Mouse (Mus musculus) left cerebral cortex, adult 9 months (tissue): ENCODE measurements around the gene Asrgl1.
A peak's percentile ranks its signal among the peaks of the same experiment; 100 is the strongest.
"Not testable (repeated sequence)": the region's sequence is repeated elsewhere in the genome, so short reads cannot be mapped to it uniquely, and the experiment has no call there.

Source experiments
- DNase-seq, 2 experiments: peaks; one replicate each; pipeline ENCODE4 v3.0.0; 2022; ENCODE audit warnings: low spot score in 2 of 2

The Asrgl1 gene

DNA sequence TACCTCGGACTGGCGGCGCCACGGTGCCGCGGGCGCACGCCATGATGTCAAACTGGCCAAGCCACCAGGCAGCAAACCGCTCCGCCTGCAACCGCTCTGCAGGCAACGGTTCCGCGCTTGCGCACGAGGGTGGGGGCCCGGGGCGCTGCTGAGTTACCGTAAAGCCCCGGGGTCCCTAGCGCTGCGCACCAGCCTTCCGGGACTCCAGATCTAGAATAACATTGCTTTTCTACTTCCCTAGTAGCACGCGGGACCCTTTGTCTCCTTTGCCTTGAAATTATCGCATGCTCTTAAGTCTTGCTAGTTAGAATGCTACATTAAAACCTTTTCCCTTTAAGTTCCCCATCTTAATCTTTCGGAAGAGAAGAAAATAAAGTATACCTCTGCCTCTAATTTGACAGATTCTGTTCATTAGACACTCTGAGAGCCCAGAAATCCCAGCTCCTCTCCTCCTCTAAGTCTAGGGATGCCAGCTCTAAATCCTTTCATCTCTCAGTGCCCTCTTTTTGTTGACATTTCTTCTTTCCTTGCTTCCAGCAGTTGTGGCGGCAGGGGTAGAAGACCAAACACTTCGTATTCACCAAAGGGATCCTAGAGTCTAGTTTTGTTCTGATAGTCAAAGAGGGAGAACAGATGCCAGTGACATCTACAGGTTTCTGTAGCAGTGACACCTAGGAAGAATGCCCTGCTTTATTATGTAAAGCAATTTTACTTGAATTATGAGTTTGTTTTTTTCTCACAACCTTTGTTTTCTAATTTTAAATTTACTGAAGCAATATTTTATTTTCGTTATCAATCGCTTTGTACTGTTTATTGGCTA is at the start of gene Asrgl1:
Gene Asrgl1, minus strand, starts transcription at position 125 of the 820 bp plus-strand sequence.
- peak; percentile 64 to 87 for DNase-seq

DNA sequence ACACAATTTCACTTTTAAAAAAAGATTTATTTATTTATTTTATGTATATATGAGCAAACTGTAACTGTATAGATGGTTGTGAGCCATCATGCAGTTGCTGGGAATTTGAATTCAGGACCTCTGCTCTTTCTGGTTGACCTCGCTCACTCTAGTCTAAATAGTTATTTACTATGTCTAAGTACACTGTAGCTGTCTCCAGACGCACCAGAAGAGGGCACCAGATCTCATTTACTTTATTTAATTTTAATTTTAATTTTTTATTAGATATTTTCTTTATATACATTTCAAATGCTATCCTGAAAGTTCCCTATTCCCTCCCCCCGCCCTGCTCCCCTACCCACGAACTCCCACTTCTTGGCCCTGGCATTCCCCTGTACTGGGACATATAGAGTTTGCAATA is 10.8 kb upstream of the Asrgl1 start:
- no peak for DNase-seq

DNA sequence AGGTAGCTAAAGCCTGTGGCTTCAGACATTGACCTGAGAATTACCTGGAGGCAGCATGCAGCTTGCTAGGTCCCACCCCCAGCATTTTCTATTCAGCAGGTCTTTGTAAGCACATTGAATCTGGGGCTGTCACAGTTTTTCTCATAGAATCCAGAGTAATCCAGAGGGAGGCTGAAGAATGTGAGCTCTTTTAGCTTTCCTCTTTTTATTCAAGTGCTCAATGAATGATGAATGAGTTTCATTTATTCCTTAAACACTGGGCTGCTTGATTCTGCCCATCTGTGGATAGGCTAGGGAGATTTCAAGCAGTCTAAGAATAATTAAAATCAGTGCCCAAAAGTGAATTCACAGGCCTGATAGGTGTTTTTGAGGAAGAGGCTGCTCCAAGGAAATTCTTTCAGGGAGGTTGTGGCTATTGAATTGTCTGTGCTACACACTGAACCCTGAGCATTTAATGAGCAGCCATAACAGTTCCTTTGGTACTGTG is 8.2 kb upstream of the Asrgl1 start:
- peak in 1 of 2 experiments; percentile 16 for DNase-seq

DNA sequence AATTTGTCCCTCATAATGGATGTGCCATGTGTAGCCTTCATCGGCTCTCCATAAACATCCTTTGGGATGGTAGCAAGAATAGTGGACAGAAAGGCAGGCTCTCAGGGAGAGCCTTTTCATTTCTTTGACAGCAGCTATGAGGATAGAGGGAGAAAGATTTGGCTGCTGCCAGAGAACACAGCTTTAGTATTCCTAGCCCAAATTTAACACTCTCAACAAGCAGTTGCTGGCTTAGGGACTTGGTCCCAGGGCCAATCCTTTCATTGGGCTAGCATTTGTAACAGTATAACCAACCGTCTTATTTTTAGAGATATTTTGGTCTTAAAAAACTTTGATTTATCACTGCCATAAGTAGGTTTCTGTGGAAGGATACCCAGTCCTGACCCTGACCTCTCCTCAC is 7.8 kb upstream of the Asrgl1 start:
- DNase-seq: peak in 1 of 2 experiments; percentile 13

DNA sequence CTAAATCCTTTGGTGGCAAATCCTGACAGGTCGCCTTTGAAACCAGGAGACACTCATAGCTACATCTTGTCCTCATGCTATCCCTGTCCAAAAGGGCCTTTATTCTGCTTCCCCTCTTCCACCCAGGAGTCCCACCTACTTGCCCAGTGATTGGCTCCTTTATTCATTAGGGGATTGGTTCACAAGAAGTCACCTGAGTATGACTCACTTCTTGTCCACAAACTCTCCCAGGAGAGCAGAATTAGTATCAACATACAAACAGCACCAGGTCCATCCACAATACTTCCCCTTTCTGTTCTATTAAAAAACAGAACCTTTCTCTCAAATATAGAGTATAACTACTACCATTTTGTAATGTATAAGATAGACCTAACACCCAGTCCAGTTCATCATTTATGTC is 4.9 kb upstream of the Asrgl1 start:
- not testable (repeated sequence) for DNase-seq

DNA sequence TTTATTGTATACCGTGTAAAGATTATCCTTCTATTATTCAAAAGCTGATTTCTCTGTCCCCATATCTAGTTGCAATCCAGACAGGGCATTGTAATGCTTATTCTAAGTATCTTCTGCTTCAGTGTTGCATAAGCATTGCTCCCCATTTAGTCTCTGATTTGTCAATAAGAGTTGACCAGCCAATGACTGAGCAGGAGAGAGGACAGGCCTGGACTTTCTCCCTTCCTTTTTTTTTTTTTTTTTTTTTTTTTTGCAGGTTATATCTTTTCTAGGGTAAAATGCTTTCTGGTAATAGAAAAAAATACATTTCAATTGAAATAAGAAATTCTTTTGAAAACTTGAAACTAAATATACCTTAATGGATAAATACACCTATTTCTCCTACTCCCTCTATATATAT is 1.7 kb upstream of the Asrgl1 start:
- DNase-seq: no peak

DNA sequence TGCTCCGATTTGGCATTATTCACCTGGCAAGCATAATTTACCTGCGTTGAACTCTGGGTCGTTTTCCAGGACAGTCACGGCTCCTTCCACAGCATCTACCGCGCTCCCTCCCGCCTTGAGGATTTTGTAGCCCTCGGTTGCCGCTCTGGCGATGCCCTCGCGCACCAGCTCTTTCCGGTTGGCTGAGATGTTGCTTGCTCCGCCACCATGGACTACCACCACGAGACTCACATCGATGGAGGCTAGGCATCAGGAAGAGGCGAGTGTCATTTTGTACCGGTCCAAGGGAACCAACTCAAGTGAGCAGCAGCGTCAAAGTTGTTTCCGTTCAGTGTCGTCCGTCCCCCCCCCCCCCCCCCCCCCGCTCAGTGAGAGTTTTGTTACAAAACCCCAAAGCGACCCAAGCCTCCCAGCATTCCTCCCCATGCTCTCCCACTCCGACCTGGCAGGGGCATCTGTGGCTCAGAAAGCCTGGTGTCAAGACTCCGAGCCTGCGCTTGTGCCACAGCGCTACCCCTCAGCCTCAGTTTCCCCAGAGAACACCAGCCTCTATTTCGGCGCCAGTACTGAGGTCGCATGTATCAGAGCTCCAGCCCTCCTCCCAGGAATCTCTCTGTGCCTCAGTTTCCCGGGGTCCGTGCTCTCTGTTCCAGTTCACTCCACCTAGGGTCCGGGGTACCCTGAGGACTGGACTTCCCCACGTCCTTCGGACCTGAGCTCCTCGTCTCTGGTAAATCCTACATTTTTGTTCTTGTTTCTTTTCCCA is 507 bp downstream of the Asrgl1 start:
- DNase-seq: no peak

DNA sequence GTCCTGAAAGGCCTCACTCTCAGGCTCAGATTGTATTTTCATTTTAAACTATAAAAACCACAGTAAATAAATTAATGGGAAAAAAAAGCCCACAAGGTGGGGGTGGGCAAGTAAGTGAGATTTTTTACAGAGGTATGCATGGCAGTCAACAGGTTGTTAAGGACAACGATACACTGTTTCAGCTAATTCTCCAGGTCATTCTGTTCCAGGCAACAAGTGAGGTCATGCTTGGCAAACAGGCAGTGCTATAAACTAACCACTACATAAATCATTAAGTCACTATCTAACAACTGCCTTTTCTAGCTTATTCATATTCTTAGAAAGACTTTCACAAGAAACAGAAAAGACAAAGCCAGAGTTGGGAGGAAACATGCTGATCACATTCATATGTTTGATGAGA is 5.4 kb downstream of the Asrgl1 start:
- no peak for DNase-seq

DNA sequence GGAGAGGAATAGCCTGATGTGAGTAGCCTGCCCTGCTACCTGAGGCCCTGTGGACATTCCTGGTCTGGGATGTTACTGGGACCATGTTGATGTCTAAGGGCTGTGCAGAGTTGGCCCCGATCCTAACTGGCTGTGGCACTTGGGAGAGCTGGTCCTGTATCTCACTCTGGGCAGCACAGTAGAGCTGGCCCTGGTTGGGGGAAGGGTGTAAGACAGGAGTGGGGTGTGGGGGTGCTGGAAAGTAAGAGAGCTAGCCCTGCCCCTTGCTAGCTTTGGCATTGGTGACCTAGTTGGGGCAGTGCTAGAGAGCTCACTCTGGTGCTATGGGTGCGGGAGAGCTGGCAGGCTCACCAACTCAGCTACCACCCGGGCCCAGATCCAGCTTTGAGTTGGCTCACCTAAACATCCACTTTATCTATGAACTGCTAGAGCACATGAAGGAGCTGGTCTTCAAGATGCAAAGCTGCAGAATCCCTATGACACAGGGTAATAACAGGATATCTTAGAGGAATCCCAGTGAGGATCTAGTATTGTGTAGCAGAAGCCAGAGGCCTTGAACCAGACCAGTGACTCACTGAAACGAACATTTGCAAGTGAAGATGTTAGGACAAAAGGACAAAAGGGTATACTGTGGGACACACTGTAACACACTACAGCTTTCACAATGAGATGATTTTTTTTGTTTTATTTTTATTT is 6.8 kb downstream of the Asrgl1 start:
- no peak for DNase-seq

DNA sequence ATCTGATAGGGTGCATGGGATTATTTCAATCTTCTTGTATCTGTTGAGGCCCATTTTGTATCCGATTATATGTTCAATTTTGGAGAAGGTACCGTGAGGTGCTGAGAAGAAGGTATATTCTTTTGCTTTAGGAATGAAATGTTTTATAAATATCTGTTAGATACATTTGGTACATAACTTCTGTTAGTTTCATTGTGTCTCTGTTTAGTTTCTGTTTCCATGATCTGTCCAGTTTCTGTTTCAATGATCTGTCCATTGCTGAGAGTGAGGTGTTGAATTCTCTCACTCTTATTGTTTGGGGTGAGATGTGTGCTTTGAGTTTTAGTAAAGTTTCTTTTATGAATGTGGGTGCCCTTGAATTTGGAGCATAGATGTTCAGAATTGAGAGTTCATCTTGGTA is 11.4 kb downstream of the Asrgl1 start:
- DNase-seq: not testable (repeated sequence)

DNA sequence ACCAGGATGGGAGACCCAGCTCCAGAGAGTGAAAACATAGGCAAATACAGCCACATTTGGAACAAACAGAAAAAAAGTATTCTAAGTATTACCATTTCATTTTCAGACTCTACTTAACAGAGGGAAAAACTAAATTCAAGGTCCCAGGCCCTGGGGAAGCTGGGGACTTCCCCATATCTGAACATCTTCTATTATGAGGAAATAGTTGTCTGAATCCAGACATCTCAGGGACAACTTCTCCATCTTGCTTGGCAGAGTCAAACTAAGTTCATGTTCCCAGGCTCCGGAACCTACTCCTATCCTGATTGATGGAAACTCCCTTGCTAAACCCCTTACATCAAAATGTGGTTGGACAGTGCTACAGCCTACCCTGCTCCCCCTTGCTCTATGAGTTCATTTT is 13.0 kb downstream of the Asrgl1 start:
- no peak for DNase-seq

DNA sequence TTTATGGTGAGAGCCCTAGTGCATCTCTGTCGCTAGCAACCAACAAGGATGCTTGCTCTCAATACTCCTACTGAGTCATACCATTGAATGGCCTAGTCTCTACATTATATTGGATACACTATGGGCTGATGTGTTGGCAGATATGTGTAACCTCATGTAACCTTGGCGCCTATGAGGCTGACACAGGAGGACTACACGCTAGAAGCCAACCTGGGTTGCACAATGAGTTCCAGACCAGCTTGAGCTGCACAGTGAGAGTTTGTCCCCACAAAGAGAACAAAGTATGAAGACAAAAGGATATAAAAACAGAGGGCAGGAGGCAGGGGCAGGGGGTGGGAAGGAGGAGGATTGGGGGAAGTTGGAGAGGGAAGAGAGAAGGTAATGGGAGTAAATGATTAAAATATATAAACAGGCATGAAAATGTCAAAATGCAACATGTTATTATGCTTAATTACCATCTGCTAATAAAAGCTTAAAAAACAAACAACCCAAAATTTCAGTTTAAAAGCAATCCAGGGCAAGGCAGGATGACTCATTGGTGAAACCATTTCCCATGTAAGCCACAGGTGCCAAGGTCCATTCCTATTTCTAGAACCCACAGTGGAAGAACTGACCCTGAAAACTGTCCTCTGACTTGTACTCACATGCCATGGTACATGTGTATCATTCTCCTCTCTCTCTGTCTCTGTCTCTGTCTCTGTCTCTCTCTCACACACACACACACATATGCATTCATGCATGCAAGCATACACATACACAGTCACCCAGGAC is 15.6 kb downstream of the Asrgl1 start:
- DNase-seq: no peak

DNA sequence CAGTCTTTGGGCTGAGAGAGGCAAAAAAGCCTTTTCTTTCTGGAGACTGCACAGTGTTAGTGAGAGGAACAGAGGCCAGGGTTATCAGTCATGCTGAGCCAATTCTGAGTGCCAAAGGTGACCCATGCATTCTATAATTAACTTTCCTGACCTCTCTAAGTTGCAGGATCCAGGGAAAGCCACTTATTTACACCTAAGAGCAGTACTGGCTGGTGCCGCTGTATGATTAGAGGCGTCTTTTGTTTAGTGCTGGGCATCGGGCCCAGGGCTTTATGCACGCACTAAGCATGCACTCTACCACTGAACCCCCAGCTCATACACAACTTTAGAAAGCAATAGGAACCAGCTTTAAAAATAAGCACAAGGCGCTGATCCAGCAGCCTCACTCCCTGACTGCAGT is 18.2 kb downstream of the Asrgl1 start:
- no peak for DNase-seq

DNA sequence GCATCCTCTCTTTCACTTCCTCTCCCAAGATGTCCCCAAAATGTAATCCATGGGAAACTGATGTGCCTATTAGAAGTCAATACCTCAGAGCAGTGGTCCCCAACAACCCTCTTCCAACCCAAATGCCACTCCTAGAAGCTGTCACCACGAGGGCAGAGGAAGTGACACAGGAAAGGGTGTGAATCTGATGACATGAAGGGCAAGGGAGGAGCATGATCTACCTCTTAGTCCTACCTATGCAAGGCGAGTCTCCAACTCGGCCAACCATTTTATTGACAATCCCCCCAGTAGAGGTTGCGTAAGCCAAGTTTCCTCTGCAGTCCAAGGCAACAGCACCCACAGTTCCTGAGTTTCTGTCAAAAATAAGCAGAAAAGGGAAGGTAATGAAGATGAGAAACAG is 19.2 kb downstream of the Asrgl1 start:
- no peak for DNase-seq

DNA sequence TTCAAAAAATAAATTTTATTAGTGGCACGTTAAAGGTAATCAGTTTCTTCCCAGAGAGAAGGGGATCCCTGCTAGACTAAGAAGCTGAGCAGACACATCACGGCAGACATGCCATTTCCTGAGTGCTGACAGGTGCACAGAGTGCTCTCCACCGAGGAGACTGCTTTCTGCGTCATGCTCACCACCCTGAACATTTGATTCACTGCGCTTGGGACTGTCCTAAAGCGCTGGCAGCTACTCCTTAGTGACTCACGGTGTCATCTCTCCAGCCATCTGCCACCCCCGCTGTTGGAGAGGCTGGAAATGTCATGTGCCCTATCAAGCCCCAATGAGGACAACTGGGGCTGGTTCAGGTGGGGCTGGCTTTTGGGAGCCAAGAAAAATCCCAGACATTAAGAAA is 23.4 kb downstream of the Asrgl1 start:
- DNase-seq: no peak

DNA sequence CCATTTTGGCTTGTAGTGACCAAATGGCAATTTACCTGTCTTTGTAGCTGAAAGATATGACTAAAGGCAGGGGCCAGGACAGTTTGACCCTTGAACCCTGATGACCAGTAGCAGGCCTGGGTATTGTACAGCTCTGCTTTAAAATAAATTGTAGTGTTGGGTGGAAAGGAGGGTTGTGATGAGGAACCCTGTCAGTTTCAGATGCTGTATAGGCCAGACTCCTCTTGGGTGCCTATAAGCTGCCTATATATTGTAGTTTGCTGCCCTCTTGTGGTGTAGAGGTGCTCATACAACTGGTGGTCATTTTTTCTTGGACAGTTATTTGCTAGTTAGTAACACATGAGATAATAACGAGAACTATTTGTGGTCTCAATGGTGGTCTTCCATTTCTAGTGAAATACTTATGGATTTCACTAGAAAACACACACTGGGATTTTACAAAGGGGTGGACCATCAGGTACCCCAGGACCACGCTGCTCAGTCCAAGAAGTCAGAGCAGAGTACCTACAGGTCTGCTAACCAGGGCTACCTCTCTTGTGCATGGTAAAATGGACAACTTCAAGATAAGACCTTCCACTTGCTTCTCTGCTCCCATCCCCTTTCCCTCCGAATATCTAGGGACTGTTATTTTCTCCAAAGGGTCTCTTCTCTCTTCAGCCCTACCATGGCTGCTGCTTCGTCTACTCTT is 25.1 kb downstream of the Asrgl1 start:
- peak in 1 of 2 experiments; percentile 62 for DNase-seq

DNA sequence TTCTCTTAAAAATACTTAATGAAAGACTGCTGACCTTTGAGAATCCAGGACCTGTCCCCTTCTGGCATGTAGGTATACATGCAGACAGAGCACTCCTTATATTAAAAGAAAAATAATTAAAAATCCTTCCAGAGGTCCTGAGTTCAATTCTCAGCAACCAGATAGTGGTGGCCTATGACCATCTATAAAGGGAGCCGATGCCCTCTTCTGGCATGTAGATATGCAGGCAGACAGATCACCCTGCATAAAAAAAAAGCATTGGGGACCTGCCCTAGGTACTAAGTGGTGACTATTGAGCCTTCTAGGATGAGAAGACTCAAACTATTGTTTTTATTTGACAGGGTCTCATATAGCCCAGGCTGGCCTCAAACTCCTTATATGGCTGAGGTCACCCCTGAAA is 26.9 kb downstream of the Asrgl1 start:
- no peak for DNase-seq

DNA sequence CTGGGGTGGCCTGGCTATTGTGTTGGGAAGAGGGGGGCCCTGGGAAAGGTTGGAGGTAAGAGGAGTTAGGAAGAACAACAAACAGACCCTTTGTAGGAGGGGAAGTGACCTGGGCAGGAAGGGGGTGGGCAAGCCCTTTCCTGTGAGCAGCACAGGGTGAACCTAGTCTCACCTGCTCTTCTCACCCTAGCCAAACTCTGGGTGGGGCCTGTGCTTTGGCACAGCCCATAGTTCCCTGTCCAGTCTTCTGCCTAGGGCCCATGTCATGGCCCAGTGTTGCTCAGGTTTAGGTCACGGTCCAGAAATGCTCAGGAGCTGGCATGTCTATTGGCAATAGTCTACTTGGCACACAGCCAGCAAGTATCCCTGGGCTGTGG is 28.1 kb downstream of the Asrgl1 start:
- DNase-seq: no peak

DNA sequence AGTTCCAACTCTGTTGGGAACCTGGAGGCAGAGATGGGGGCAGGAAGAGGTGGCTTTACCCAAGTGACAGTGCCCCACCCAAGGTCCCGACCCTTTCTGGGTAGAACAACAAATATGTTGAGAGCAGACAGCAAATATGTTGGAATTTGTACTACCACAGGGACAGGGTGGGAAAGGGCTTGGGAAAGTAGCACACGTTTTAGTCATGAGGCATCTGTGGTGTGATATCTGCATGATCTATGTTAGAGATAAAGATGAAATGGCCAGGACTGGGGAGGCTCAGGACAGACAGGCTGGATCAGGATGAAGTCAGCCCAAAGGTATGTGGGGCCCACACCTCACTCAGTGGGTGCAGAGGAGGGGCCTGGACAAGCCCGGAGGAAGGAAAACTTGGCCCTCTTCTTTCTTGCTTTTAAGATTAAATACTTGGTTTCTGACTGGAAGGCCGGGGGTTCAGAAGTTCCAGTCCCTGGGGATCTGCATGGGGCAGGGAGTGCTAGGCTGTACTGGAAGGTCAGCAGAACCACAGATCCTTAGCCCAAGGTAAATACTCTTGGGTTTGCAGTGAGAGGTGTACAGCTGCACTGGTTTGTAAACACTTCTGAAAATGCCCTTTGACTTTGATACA is 28.6 kb downstream of the Asrgl1 start:
- DNase-seq: no peak

DNA sequence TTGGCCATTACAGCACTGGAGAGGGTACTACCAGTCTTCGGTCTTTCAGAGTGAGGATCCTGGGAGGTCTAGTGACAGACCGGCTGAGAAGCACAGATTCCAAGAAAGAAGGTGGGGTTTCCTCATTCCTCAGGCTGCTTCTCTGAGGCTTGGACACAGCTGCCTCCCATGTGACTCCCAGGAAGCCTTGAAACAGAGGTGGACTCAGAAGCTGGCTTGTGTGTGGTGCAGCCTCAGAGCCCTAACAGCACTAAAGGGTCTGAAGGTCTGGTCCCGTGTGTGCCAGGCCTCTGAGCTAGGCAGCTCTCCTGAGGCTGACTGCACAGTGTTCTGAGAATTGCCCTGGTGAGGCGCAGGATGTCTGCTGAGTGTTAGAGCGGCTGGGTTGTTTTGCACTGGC is 29.3 kb downstream of the Asrgl1 start:
- DNase-seq: no peak
